Mouse (Mus musculus): ENCODE results near the gene Rnf157.

DNA sequence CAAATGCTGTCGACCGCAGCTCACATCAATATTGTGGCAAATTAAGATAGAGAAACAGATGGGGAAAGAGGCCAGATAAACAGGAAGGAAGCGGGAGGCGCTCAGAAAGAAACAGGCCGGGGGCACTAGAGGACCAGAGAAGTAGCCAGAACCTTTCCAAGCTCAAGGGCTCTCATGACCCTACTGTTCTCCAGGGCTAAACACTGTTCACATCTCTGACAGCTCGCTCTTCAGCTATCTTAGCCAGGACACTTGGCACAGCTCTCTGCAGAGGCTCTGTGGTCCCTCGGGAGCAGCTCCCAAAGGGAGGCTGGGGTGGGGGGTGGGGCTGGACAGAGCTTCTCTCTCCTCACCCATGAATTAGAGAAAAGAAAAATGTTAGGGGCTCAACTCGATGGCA, 122.3 kb downstream of the Rnf157 start:
- no peak for TF ChIP-seq CTCF (IDR thresholded peaks at IDR 0.05; ENCODE audit: extremely low read depth, insufficient read length, insufficient replicate concordance, low read depth, low read length)
- TF ChIP-seq POLR2A (IDR thresholded peaks at IDR 0.05; ENCODE audit: low read depth, low read length), result no peak
